Mouse (Mus musculus): ENCODE measurements around the gene Hnf1a.
A peak's percentile ranks its signal among the peaks of the same experiment; 100 is the strongest.

Hnf1a gene

DNA sequence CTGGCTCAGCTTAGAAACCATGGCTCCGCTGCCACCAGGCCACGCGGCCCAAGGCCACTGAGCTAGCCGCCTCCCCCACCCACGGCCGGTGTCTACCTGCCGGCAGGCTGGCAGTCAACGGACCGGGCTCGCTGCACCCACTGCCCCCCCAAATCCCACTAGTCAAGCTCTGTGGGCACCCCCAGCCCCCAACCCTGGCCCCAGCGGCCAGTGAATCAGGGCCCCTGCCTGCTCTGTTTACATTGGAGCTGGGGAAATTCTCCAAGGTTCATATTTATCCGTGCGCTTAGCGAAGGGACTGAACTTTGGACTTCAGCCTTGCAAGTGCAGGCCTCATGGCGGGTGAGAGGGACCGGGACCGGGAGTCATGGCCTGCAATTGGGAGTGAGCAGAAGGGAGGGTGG, at the start of gene Hnf1a:
Gene Hnf1a (minus strand): TSS at position 271 of the 404 bp plus-strand sequence.
- no peak for DNase-seq (ENCODE audit: low spot score in 2 of 2)

DNA sequence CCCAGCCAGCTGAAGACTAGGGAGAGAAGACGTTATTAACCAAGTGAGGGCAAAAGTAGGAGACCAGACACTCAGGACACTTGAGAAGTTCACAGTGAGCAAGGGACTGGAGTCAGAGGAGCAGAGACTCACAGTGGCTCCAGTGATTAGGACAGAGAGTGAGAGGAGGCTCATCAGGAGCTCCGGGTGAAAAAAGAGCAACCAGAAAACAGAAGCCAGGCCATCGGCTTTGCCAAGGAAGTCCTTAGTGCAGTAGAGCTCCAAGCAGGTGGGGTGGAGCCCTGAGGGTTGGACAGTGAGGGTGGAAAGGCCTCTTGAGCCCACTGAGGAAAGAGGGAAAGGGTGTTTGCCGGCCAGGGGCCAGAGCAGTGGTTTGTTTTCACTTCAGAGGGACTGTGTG, 47.9 kb upstream of the Hnf1a start:
- no peak for DNase-seq (ENCODE audit: low spot score in 2 of 2)

DNA sequence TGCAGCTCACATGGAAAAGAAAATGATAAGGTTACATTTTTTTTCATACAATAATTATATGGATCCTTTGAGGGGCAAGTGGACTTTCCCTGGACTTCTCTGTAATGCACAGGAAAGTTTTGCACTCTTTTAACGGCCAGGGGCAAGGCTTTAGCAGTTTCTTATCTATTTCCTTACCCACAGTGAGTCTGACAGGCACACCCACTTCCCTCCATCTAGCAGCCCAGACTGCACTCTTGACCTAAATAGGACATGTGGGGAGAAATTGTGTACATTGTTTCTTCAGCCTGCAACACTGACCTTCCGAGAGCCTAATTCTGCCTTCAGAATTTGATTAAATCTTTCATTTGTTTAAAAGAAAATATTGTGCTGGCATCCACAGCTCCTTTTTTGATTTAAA, 47.4 kb upstream of the Hnf1a start:
- no peak for DNase-seq (ENCODE audit: low spot score in 2 of 2)

DNA sequence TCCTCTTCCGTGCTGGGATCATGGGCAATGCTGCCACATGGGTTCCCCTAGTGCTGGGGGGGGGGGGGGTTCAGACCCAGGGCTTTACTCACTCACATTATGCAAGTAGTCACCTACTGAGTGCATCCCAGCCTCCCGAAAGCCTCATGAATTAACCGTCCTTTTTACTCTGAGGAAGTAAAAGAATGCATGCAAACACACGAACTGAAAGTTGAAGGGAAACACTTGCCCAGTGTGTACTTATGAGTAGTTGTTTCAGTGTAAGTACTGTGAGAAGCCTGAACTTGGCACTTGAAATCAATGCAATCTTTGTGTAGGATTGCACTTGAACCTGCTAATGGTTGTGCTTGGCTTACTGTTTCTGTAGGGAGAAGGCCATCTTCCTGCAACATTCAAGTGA, 44.2 kb upstream of the Hnf1a start:
- DNase-seq (ENCODE audit: low spot score in 2 of 2): no peak

DNA sequence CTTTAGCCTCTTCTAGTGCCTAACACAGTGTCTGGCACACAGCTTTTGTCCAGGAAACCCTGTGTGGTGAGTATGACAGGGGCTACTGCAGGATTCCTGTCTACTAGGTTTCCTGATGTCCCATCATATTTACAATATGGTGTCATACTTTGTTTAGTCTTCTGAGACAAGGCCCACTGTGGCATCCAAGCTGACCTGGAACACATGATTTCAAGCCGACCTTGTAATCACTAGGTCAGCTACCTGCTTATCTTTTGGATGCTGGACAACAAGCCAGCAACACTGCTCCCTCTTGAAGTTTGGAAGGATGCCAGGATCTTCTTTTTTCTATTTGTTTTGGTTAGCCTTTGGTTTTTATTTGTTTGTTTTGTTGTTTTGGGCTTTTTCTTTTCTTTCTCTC, 43.7 kb upstream of the Hnf1a start:
- no peak for DNase-seq (ENCODE audit: low spot score in 2 of 2)

DNA sequence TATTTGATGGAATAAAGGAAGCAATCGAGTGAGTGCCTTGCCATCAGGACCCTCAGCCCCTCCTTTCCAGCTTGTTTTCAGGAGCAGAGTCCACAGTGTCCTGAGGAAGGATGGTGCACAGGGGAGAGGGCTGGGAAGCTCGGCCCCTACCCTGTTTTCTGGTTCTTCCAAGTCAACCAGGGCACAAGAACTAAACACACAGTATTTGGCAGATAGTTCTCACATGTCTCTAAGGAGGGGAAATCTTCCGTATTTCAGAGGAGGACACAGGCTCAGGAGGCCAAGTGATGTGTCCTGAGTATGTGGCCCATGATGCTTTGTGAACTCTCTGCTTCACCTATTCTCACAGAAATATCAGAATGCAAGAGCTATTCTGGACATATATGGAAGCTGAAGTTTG, 42.5 kb upstream of the Hnf1a start:
- no peak for DNase-seq (ENCODE audit: low spot score in 2 of 2)

DNA sequence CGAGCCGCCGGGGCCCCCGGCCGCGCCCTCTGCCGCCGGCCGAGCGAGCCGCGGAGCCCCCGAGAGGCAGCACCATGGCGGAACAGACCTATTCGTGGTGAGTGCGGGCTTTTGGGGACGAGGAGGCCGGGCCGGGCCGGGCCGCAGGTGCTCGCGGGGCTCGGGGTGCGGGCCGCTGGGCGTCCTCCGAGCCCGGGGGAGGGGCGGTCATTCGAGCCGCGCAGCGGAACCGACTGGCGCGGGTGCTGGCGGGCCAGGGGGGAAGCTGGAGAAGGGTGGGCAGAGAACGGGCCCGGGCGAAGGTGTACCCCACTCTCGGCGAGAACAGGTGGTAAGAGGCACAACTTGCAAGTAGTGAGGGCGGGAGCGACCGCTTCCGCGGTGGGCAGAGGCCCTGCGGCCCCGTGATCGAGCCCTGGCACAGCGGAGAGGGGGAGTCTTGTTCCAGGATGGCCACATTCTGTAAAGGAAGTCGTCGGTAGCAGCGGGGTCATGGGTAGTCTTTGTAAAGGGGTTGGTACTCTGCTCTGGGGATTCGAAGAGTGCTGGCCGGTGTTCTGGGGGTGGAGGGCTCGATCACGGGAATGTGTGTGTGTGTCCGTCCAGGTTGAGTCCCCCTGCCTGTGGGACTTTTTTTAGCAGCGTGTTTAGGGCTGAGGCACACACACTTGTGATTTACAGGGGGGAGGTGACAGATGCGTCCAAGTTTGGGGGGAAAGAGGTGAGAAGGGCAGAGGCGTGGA, 40.8 kb upstream of the Hnf1a start:
- peak; percentile 34 to 56 for DNase-seq (ENCODE audit: low spot score in 2 of 2)

DNA sequence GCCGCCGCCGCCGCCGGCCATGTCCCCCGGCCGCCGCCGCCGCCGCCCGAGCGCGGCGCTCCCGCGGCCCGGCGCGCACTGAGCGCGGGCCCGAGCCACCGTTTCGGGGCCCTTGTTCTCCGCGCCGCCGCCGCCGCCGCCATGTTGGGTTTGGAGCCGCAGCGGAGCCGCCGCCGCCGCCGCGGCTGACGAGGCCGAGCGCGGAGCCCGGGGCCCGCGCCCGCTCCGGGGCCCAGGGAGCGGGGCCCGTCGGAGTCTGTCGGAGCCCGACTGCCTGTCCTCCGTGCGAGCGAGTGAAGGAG, 40.3 kb upstream of the Hnf1a start:
- DNase-seq (ENCODE audit: low spot score in 2 of 2): no peak

DNA sequence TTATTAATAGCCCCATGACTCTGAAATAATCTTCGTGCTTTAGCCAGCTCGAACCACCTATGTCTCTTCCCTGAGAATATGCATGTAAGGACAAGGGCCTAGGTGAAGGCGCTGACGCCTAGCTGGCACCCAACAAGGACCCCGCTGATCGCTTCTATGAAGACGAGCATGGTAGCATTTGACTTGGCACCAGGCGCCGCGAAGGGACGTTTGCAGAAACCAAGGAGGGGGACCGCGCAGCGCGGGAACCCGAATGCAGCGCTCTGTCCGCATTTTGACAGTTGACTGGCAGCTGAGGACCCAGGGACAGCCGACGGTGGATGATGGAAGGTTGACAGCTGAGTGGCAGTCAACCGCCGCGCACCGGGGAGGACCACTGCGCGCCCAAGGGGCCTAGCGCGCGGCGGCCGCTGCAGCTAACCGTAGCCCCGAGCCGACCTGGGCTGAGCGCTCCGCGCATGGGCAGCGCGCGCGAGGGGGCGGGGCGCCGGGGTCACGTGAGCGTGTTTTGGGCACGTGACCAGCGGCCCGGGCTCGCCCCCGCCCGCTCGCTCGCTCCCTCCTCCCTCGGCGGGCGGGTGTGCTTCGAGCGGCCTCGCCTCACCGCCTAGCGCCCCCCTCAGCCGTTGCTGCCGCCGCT, 39.8 kb upstream of the Hnf1a start, which contains the start of gene Sppl3:
Gene Sppl3 (plus strand): TSS at position 561 of the 640 bp plus-strand sequence.
- DNase-seq (ENCODE audit: low spot score in 2 of 2): peak; percentile 88 to 93

DNA sequence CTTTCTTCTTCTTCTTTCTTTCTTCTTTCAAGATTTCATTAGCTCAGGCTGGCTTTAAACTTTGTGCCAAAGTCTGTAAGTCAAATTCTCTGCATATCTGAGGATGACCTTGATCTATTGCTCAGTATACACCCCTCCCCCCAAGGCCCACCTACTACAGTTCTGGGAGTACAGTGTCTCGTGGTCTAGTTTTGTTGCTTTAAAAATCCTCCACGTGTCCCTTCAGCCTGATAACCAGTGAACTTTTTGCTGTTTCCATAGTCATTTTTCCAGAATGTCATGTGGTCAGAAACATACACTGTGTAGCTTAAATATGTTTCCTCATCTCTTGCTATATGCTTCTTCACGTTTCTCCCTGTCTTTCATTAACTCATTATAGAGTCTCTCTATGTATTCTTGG, 39.1 kb upstream of the Hnf1a start:
- DNase-seq (ENCODE audit: low spot score in 2 of 2): no peak

DNA sequence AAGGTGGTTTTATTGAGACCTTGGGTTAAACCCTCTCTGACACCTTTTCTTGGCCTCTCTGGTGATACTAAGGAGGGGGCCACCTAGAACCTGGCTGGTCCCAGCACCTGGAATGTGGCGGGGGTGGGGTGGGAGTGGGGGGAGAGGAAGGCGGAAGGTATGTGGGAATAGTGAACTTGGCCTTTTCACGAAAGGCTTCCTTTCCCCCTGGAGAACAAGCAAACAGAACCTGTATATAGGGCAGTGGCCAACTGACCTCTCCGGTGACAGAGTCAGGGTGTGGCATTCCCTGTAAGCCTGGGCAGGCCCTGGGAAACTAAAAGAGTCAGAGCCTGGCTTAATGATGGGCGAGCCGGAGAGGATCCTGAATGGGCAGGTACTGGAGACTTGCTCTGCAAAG, 38.2 kb upstream of the Hnf1a start:
- DNase-seq (ENCODE audit: low spot score in 2 of 2): no peak

DNA sequence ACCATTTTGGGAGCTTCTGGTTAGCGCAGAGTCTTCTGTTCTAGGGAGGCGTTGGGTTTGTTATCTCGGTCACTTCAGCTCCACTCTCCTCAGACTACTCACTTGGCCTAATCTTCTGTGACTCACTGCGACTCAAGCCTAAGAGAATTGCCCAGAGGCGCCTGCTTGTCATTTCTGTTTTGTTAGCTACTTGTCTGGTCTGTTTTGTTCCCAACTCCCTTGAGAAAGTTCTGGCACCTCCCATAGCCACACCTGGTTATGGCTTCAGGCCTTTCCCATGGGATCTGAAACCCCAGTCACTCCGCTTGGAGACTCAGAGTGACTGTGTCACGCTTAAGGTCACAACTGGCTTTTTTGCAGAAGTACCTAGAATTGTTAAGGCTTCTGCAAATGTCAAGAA, 37.4 kb upstream of the Hnf1a start:
- DNase-seq (ENCODE audit: low spot score in 2 of 2): no peak

DNA sequence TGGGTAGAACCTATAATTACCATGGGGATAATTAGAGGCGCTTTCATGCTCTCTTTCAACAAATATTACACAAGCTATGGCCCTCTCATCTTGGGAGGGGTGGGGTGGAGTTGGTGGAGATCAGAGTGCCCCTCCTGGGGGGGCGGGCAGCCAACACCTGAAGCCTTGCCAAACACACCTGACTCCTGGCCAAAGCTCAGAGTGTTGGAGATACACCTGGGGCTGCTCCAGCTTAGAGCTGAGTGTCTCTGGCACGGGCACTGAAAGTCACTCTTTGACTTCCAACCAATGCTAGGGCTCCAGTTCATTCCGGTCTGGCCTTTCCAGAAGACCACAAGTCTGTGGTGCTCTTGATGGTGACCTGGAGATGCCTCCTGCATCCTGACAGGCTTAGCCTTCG, 36.9 kb upstream of the Hnf1a start:
- DNase-seq (ENCODE audit: low spot score in 2 of 2): no peak

DNA sequence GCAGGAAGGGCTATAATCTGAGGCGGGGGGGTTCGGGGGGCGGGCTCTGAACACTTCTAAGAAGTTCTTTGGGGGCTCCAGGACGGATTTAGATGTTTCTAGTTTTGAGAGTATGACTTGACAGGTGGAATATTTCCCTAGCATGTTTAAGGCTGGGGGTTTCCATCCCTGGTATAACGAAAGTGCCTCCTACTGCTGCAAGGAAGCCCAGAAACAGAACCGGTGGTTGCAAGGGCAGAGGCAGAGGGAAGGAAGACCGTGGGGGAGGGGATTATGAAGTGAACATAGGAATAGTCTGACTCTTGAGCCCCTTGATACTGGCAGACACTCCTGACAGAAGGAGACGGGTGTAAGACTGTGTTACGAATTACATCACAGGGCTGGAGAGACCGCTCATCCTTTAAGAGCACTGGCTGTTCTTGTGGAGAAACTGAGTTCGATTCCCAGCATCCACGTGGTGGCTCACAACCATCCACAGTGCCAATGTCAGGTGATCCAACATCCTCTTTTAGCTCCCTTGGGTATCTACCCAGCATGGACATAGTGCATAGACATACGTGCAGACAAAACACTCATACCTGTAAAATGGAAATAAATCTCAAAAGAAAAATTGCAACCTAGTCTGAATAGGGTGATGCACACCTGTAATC, 32.5 kb upstream of the Hnf1a start:
- no peak for DNase-seq (ENCODE audit: low spot score in 2 of 2)

DNA sequence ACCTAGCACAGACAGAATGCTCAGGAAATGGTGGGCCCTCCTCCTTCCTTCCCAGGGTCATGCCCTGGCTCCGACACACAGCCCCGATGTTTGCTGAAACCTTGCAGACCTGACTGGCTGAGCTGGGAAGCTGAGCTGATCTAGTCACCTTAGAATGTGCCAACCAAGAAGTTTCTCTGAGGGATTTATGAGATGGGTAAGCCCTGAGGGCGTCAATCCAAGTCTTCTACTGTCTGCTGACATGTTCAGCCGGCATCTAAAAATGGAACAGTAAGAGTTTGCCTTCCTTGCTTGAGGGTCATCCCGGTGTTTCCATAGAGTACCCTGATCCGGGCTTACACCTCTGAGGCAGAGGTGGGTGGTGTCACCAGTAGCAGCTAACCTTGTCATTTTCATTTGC, 31.9 kb upstream of the Hnf1a start:
- DNase-seq (ENCODE audit: low spot score in 2 of 2): no peak

DNA sequence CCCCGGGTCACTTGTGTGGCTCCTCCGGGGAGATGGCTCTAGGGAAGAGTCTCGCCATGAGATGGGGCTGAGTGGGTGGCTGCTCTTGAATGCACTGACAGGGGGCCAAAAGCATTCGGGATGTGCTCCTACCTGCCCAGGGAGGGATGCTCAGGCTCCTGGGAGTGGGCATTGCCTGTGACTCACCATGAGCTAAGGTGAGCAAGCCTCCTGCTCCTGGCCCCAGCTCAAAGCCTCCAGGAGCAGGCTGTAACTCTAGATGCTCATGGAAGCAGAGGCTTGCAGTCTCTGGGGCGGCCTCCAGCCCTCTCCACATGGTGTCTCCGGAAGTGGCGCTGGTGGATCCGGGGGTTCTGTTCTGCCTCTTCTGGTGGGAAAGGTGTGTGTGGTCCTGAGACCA, 30.6 kb upstream of the Hnf1a start:
- no peak for DNase-seq (ENCODE audit: low spot score in 2 of 2)

DNA sequence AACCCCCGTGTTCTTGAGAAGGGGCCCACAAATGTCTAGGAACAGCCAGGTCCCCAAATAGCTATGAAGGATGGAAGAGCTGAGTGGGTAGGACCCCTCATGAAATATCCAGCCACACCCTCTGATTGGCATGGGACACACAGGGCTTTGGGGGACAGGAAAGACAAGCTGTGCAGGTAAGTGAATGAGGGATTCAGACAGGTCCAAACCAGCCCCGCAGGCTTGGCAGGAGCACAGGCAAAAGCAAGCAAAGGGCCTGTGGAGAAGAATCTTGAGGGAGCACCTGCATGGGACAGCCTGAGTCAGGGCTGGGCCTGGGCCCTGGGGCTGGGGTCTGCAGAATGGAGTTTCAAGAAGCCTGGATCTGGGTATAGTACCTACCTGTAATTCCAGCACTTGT, 29.6 kb upstream of the Hnf1a start:
- DNase-seq (ENCODE audit: low spot score in 2 of 2): no peak

DNA sequence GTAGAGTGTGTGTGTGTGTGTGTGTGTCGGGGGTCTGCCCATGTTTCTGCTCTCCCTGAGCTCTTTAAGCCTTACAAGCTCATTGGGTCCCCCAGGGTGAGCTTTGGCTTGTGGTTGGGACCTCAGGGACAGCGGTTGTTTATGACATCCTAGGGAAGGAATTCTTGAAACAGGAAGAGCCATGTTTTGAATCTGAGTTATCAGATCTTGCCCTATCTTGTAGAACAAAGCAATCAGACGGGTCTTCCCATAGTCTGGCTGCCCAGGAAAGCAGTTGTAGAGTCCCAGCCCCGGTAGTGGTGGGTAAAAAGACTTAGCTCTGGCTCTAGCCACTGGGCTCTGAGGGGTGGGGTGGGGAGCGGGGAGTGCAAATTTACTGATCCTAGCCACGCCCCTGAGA, 26.4 kb upstream of the Hnf1a start:
- DNase-seq (ENCODE audit: low spot score in 2 of 2): no peak

DNA sequence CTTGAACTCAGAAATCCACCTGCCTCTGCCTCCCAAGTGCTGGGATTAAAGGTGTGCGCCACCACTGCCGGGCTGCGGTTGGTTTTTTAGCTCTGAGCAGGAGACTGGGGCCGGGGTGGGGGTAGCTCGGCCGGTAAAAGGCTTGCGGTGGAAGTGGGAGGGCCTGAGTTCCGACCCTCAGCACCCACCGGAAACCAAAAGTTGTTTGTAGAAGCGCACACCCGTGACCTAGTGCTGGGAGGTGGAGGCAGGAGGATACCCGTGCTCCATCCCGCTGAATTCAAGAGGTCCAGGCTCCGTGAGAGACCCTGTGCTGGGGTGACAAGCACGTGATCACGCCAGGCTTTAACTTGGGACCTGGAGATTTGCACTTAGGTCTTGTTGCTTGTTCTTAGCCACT, 25.6 kb upstream of the Hnf1a start:
- DNase-seq (ENCODE audit: low spot score in 2 of 2): no peak

DNA sequence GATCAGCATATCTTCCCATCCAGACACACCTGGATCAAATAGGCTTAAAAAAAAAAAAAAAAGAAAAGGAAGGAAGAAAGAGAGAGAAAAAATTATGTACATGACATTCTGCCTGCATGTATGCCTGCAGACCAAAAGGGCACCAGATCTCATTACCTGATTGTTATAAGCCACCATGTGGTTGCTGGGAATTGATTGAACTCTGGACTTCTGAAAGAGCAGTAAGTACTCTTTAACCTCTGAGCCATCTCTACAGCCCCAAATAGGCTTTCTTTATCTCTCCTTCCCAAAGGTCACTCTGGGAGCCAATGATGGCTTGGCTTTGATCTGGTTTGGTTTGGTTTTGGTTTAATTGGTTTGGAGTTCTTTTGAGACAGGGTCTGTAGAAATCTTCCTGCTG, 14.2 kb upstream of the Hnf1a start:
- DNase-seq (ENCODE audit: low spot score in 2 of 2): no peak

DNA sequence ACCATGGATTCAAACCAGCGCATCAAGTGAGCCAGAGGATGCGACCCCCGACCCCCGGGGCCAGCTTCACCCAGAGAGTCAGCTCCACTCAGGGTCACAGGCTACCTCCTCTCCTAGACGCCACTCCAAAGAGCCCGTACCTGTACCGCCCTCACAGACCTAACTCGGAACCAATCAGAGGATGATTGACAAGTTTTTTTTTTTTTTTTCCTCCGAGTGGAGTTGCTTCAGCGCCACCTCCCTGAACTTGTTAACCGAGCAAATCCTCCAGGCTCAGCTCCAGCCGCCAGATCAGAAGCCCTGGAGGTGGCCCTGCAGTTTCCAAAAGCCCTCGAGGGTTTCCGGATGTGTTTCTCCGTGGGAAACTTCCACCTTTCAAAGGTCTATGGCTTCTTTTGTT, 11.1 kb upstream of the Hnf1a start:
- no peak for DNase-seq (ENCODE audit: low spot score in 2 of 2)

DNA sequence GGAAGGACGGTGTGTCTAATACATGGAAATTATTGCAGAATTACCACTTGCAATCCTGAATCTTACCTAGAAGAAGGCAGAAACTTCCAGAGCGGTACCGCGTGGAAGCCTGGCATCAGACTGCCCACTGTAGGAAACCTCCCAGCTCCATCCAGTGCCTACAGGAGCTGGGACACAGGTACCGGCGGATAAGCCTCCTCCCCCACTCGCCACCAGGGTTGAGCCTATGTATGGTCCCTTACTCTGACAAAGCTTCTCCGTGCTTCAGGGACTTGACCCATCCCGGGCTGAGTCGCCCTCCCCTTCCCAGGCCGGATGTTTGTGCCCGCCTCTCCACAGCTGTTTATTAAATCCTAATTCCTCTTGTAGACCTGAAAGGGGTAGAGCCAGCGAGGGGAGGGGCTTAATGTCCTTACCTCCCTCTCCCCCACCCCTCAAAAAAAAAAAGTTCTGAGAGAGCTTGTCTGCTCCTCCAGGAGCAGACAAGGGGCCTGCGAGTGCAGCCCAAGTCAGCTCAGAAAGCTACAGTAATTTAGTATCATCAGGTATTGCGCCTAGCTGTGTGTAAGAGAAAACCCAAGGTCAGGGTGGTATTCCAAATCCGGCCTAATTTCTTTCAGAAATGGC, 9.3 kb upstream of the Hnf1a start:
- no peak for DNase-seq (ENCODE audit: low spot score in 2 of 2)
